ENCODE assay signal across 9 mouse cellular contexts in genomic region chr2:26487322-26488021, GRCm38 (mm10). TPM values are rescaled to one million over a fixed set of nuclear protein-coding genes. Genes with fewer than 3 reads are reported as not detected.
DNase-seq lines count a peak whose midpoint lies in the region; ATAC-seq and TF ChIP-seq lines count a peak whose summit lies in the region.
"Had no signal": no experiment of that assay in that cellular context is flagged by ENCODE, and none has a peak within 500 bp of the region (broad histone marks: within the 10 kb centered on the region; RNA-seq: fewer than 3 reads in every experiment).

No protein-coding gene starts in this region.

- no peak for TF ChIP-seq CTCF in heart, postnatal 0 days (IDR thresholded peaks at IDR 0.05; ENCODE audit: low read depth)

- H3K4me2 ChIP-seq in embryonic facial prominence, embryonic 12.5 days (replicated peaks), result peak overlapping the region; percentile 20
- H3K4me2 ChIP-seq in heart, postnatal 0 days (ENCODE audit: low read depth, low read length), result 0 out of 2 replicates have a peak overlapping the region, but pooled peaks have one; percentile 8
- peak overlapping the region; percentile 20; the same call in 1 of the 2 replicates for H3K4me2 ChIP-seq in limb, embryonic 11.5 days (ENCODE audit: low read depth, severe bottlenecking)
- no peak overlapping the region for H3K4me2 ChIP-seq in liver, embryonic 11.5 days

- 32% methylated on average over 18 of the region's 18 CpGs for WGBS in embryonic facial prominence, embryonic 12.5 days
- WGBS in heart, postnatal 0 days, result 49% methylated on average over 16 of the region's 18 CpGs
- WGBS in limb, embryonic 11.5 days, result 38% methylated on average over 18 of the region's 18 CpGs
- WGBS in liver, embryonic 11.5 days, result 58% methylated on average over 18 of the region's 18 CpGs

- H3K27ac ChIP-seq in embryonic facial prominence, embryonic 12.5 days, result peak overlapping the region; percentile 74
- H3K27ac ChIP-seq in heart, postnatal 0 days (ENCODE audit: low read depth), result peak overlapping the region; percentile 86
- H3K27ac ChIP-seq in limb, embryonic 11.5 days (replicated peaks; ENCODE audit: low read depth, low read length), result peak overlapping the region; percentile 82
- no peak overlapping the region for H3K27ac ChIP-seq in liver, embryonic 11.5 days (ENCODE audit: low read depth, low read length)

- H3K9ac ChIP-seq in embryonic facial prominence, embryonic 12.5 days, result peak overlapping the region; percentile 31; the same call in 1 of the 2 replicates
- H3K9ac ChIP-seq in heart, postnatal 0 days (replicated peaks; ENCODE audit: low read depth, low read length), result no peak overlapping the region
- H3K9ac ChIP-seq in limb, embryonic 11.5 days (ENCODE audit: low read length), result 0 out of 2 replicates have a peak overlapping the region, but pooled peaks have one; percentile 17
- no peak overlapping the region for H3K9ac ChIP-seq in liver, embryonic 11.5 days (ENCODE audit: low read depth, low read length)

- H3K36me3 ChIP-seq in embryonic facial prominence, embryonic 12.5 days, result peaks cover 12% of the 10 kb centered on the region
- peaks cover 28% of the 10 kb centered on the region for H3K36me3 ChIP-seq in heart, postnatal 0 days (replicated peaks; ENCODE audit: control insufficient read depth, insufficient read depth, low read length)
- H3K36me3 ChIP-seq in limb, embryonic 11.5 days (ENCODE audit: control insufficient read depth, insufficient read depth, low read length), result no peaks in the 10 kb centered on the region
- H3K36me3 ChIP-seq in liver, embryonic 11.5 days (ENCODE audit: control insufficient read depth, insufficient read depth, low read length), result peaks cover 3% of the 10 kb centered on the region; the same call in 1 of the 2 replicates

- H3K4me3 ChIP-seq in embryonic facial prominence, embryonic 12.5 days, result no peak overlapping the region
- H3K4me3 ChIP-seq in heart, postnatal 0 days (ENCODE audit: low read depth, low read length), result no peak overlapping the region
- no peak overlapping the region for H3K4me3 ChIP-seq in limb, embryonic 11.5 days (ENCODE audit: low read depth, low read length)
- no peak overlapping the region for H3K4me3 ChIP-seq in liver, embryonic 11.5 days (ENCODE audit: low read depth, low read length)

- H3K4me1 ChIP-seq in embryonic facial prominence, embryonic 12.5 days, result peaks cover 71% of the 10 kb centered on the region
- peaks cover 52% of the 10 kb centered on the region for H3K4me1 ChIP-seq in heart, postnatal 0 days (ENCODE audit: control insufficient read depth, insufficient read depth)
- H3K4me1 ChIP-seq in limb, embryonic 11.5 days (ENCODE audit: control insufficient read depth, insufficient read depth, low read length), result peaks cover 71% of the 10 kb centered on the region
- H3K4me1 ChIP-seq in liver, embryonic 11.5 days (replicated peaks; ENCODE audit: control insufficient read depth, insufficient read depth, low read length), result peaks cover 57% of the 10 kb centered on the region

- H3K27me3 ChIP-seq in embryonic facial prominence, embryonic 12.5 days, result no peaks in the 10 kb centered on the region
- H3K27me3 ChIP-seq in heart, postnatal 0 days (ENCODE audit: control insufficient read depth, insufficient read depth, low read length), result no peaks in the 10 kb centered on the region
- no peaks in the 10 kb centered on the region for H3K27me3 ChIP-seq in limb, embryonic 11.5 days (ENCODE audit: control insufficient read depth, insufficient read depth, low read length)
- no peaks in the 10 kb centered on the region for H3K27me3 ChIP-seq in liver, embryonic 11.5 days (replicated peaks; ENCODE audit: control insufficient read depth, insufficient read depth, low read length)

- TF ChIP-seq EP300 in heart, postnatal 0 days (IDR thresholded peaks at IDR 0.05; ENCODE audit: low read depth), result no peak

- peak; percentile 10 to 80 for DNase-seq in left cerebral cortex, adult 8-10 months (ENCODE audit: low spot score in 2 of 2)
- DNase-seq in left cerebral cortex, adult 11 months (ENCODE audit: low spot score), result no peak
- DNase-seq in heart, postnatal 0 days (ENCODE audit: low spot score), result peak; percentile 30
- DNase-seq in limb, embryonic 11.5 days (ENCODE audit: low spot score), result peak; percentile 52
- DNase-seq in right cerebral cortex, postnatal 14 days, result peak; percentile 33
- DNase-seq in B cell, adult 2 months, result no peak
- DNase-seq in liver, embryonic 11.5 days (ENCODE audit: low spot score), result no peak

- H3K9me3 ChIP-seq in embryonic facial prominence, embryonic 12.5 days, result no peaks in the 10 kb centered on the region
- no peaks in the 10 kb centered on the region for H3K9me3 ChIP-seq in heart, postnatal 0 days (replicated peaks; ENCODE audit: control insufficient read depth, low read length)
- H3K9me3 ChIP-seq in limb, embryonic 11.5 days (ENCODE audit: control insufficient read depth, low read length), result no peaks in the 10 kb centered on the region
- H3K9me3 ChIP-seq in liver, embryonic 11.5 days (ENCODE audit: control insufficient read depth, low read length), result no peaks in the 10 kb centered on the region

- no peak for ATAC-seq in embryonic facial prominence, embryonic 12.5 days (ENCODE audit: insufficient number of reproducible peaks, insufficient read depth, low FRiP score, low TSS enrichment)
- ATAC-seq in heart, postnatal 0 days (ENCODE audit: insufficient read depth, low read depth), result no peak
- ATAC-seq in limb, embryonic 11.5 days (ENCODE audit: insufficient number of reproducible peaks, low FRiP score, low TSS enrichment, low read depth), result no peak
- no peak for ATAC-seq in liver, embryonic 11.5 days (replicated peaks; ENCODE audit: low FRiP score)

RNA-seq across cellular contexts. Expression of gene Notch1, which starts 29.0 kb away (rescaled TPM):
- total RNA-seq in left cerebral cortex, adult 8-10 months (2022), result 10 to 100 TPM; 23.3 to 28.8 (median 26.6) TPM
- polyA plus RNA-seq in embryonic facial prominence, embryonic 12.5 days (2016; fragmentation: Nextera tagmentation; extraction: Ambion mirVana), result 16.4 and 20.3 TPM in 2 replicates
- 54.0 and 63.3 TPM in 2 replicates for total RNA-seq in heart, postnatal 0 days (2014; rRNA removed; ENCODE audit: low replicate concordance)
- polyA plus RNA-seq in heart, postnatal 0 days (2015; fragmentation: Nextera tagmentation; extraction: Ambion mirVana), result 4.9 and 5.7 TPM in 2 replicates
- 14.5 and 15.0 TPM in 2 replicates for polyA plus RNA-seq in limb, embryonic 11.5 days (2014; fragmentation: Nextera tagmentation; extraction: Ambion mirVana)
- polyA plus RNA-seq in liver, embryonic 11.5 days (2014; fragmentation: Nextera tagmentation; extraction: Ambion mirVana), result 7.1 and 10.5 TPM in 2 replicates
- total RNA-seq: MEL had no signal

RNA-seq across cellular contexts. Expression of gene Sec16a, which starts 42.5 kb away (rescaled TPM):
- 10 to 100 TPM; 41.2 to 50.9 (median 43.0) TPM for total RNA-seq in left cerebral cortex, adult 8-10 months (2022)
- polyA plus RNA-seq in embryonic facial prominence, embryonic 12.5 days (2016; fragmentation: Nextera tagmentation; extraction: Ambion mirVana), result 26.2 and 28.3 TPM in 2 replicates
- total RNA-seq in heart, postnatal 0 days (2014; rRNA removed; ENCODE audit: low replicate concordance), result 48.3 and 49.0 TPM in 2 replicates
- polyA plus RNA-seq in heart, postnatal 0 days (2015; fragmentation: Nextera tagmentation; extraction: Ambion mirVana), result 7.1 and 7.5 TPM in 2 replicates
- 36.3 and 40.9 TPM in 2 replicates for polyA plus RNA-seq in limb, embryonic 11.5 days (2014; fragmentation: Nextera tagmentation; extraction: Ambion mirVana)
- 33.7 TPM in 2 replicates for polyA plus RNA-seq in liver, embryonic 11.5 days (2014; fragmentation: Nextera tagmentation; extraction: Ambion mirVana)

Comparison
In these comparisons a context has a peak if more than half of its experiments do, and no peak if none do; other contexts are left out.
1. DNase-seq: peak in left cerebral cortex, adult 8-10 months (2 of 2), heart, postnatal 0 days (single experiment), limb, embryonic 11.5 days (single experiment) and right cerebral cortex, postnatal 14 days (single experiment); none in left cerebral cortex, adult 11 months (single experiment), B cell, adult 2 months (0 of 2) and liver, embryonic 11.5 days (single experiment).
2. H3K9ac ChIP-seq: peak in embryonic facial prominence, embryonic 12.5 days (single experiment) and limb, embryonic 11.5 days (single experiment); none in heart, postnatal 0 days (single experiment) and liver, embryonic 11.5 days (single experiment).